Mouse (Mus musculus) lung, postnatal 10 days (tissue): ENCODE results near the gene Cpeb1.

ENCODE experiments used
- DNase-seq: peaks from one replicate; pipeline ENCODE4 v3.0.0; 2021

Gene Cpeb1

GRCm38 (mm10) chr7:81369724-81370123 lies 85.5 kb downstream of the Cpeb1 start:
- no peak for DNase-seq

GRCm38 (mm10) chr7:81367946-81368345 lies 87.3 kb downstream of the Cpeb1 start:
- DNase-seq = no peak

- no peak for DNase-seq
Observed at GRCm38 (mm10) chr7:81356975-81357374, 98.3 kb downstream of the Cpeb1 start.

GRCm38 (mm10) chr7:81356360-81356759 lies 98.9 kb downstream of the Cpeb1 start:
- no peak for DNase-seq

GRCm38 (mm10) chr7:81355746-81356145 lies 99.5 kb downstream of the Cpeb1 start:
- DNase-seq = no peak

- DNase-seq = no peak
Observed at GRCm38 (mm10) chr7:81351826-81352225, 103.4 kb downstream of the Cpeb1 start.

- DNase-seq = no peak
Observed at GRCm38 (mm10) chr7:81348206-81348605, 107.1 kb downstream of the Cpeb1 start.

GRCm38 (mm10) chr7:81345447-81346170 lies 109.7 kb downstream of the Cpeb1 start:
- no peak for DNase-seq

GRCm38 (mm10) chr7:81344544-81345446 lies 110.5 kb downstream of the Cpeb1 start, which contains the start of gene Rps17:
Gene Rps17 (minus strand): TSS chr7:81345254.
- DNase-seq = peak; percentile 97

GRCm38 (mm10) chr7:81343831-81344230 lies 111.4 kb downstream of the Cpeb1 start:
- DNase-seq = no peak

GRCm38 (mm10) chr7:81343316-81343715 lies 111.9 kb downstream of the Cpeb1 start:
- no peak for DNase-seq

- no peak for DNase-seq
Observed at GRCm38 (mm10) chr7:81342356-81343094, 112.7 kb downstream of the Cpeb1 start.

GRCm38 (mm10) chr7:81341563-81341962 lies 113.7 kb downstream of the Cpeb1 start:
- DNase-seq = peak; percentile 64

GRCm38 (mm10) chr7:81339783-81340182 lies 115.5 kb downstream of the Cpeb1 start:
- DNase-seq = peak; percentile 58

GRCm38 (mm10) chr7:81338522-81338873 lies 116.8 kb downstream of the Cpeb1 start:
- DNase-seq = no peak

- DNase-seq = no peak
Observed at GRCm38 (mm10) chr7:81337785-81338521, 117.3 kb downstream of the Cpeb1 start.

GRCm38 (mm10) chr7:81336432-81336786 lies 118.9 kb downstream of the Cpeb1 start:
- peak; percentile 72 for DNase-seq

GRCm38 (mm10) chr7:81335705-81336431 lies 119.4 kb downstream of the Cpeb1 start:
- DNase-seq = peak; percentile 61

- no peak for DNase-seq
Observed at GRCm38 (mm10) chr7:81331851-81332250, 123.4 kb downstream of the Cpeb1 start.

- no peak for DNase-seq
Observed at GRCm38 (mm10) chr7:81330767-81331166, 124.5 kb downstream of the Cpeb1 start.

GRCm38 (mm10) chr7:81327661-81328060 lies 127.6 kb downstream of the Cpeb1 start:
- no peak for DNase-seq

- DNase-seq = no peak
Observed at GRCm38 (mm10) chr7:81326859-81327258, 128.4 kb downstream of the Cpeb1 start.
